Mouse (Mus musculus): ENCODE measurements at regions not wholly inside any gene's neighbourhood (a gene's known extent, or its start where the extent isn't known, plus 50 kb on each side); places are given as distances from the start of the nearest gene placed in this dataset.

- peak; percentile 69 to 71 for DNase-seq
Measured at GRCm38 (mm10) chr5:136619315-136620231, 52.3 kb upstream of the Cux1 start.

- no peak for DNase-seq
Measured at GRCm38 (mm10) chr5:136620234-136620633, 52.9 kb upstream of the Cux1 start.

- peak; percentile 55 to 71 for DNase-seq
Measured at GRCm38 (mm10) chr5:136621336-136622125, 54.2 kb upstream of the Cux1 start.

GRCm38 (mm10) chr5:136622152-136622551, 54.9 kb upstream of the Cux1 start:
- no peak for DNase-seq

GRCm38 (mm10) chr5:136622721-136623542, 55.6 kb upstream of the Cux1 start:
- DNase-seq: peak; percentile 88 to 89

GRCm38 (mm10) chr5:136623791-136624190, 56.5 kb upstream of the Cux1 start:
- DNase-seq: no peak

GRCm38 (mm10) chr5:136625176-136625991, 58.1 kb upstream of the Cux1 start:
- DNase-seq: no peak

- DNase-seq: no peak
Measured at GRCm38 (mm10) chr5:136626142-136626771, 59.0 kb upstream of the Cux1 start.

- no peak for DNase-seq
Measured at GRCm38 (mm10) chr5:136626891-136627290, 59.6 kb upstream of the Cux1 start.

- DNase-seq: no peak
Measured at GRCm38 (mm10) chr5:136627671-136628292, 60.5 kb upstream of the Cux1 start.

GRCm38 (mm10) chr5:136628502-136628901, 61.2 kb upstream of the Cux1 start:
- DNase-seq: no peak

GRCm38 (mm10) chr5:136632286-136632685, 60.7 kb upstream of the Myl10 start:
- no peak for DNase-seq

- no peak for DNase-seq
Measured at GRCm38 (mm10) chr5:136633901-136634300, 59.0 kb upstream of the Myl10 start.

- no peak for DNase-seq
Measured at GRCm38 (mm10) chr5:136635119-136635518, 57.8 kb upstream of the Myl10 start.

- DNase-seq: no peak
Measured at GRCm38 (mm10) chr5:136636476-136636875, 56.5 kb upstream of the Myl10 start.

GRCm38 (mm10) chr5:136637872-136638271, 55.1 kb upstream of the Myl10 start:
- no peak for DNase-seq

- DNase-seq: no peak
Measured at GRCm38 (mm10) chr5:136640871-136641619, 51.9 kb upstream of the Myl10 start.

GRCm38 (mm10) chr5:136642208-136642607, 50.7 kb upstream of the Myl10 start:
- DNase-seq: no peak

Data from kidney, postnatal 25 days (tissue).